Mouse (Mus musculus): ENCODE measurements at regions not wholly inside any gene's neighbourhood (a gene's known extent, or its start where the extent isn't known, plus 50 kb on each side); places are given as distances from the start of the nearest gene placed in this dataset.

DNA sequence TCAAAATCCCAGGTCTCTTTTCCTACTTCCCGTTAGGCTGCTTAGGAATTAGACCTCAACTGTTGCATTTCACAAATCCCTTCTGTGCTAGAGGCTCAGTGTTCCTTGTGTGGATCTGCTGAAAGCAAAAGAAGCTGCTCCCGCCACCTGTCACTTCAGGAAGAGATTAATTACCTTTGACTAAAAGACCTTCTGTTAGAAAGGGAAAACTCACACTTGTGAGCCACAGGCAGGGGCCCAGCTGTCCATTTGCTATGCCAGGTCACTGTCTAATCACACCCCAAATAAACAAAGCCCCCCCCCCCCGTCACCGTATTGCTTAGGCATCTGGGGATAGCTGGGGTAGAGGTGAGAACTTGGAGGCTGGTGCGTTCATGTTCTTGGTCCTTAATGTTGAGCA lies 112.9 kb upstream of the Wscd1 start:
- TF ChIP-seq CTCF (IDR thresholded peaks at IDR 0.05; ENCODE audit: low read depth, low read length), result no peak
- no peak for TF ChIP-seq POLR2A (IDR thresholded peaks at IDR 0.05; ENCODE audit: borderline replicate concordance, low read depth, low read length)
